Mouse (Mus musculus) spleen, postnatal 14 days (tissue): ENCODE data around the gene Lrsam1.

ENCODE experiments used
- DNase-seq, 2 experiments: peaks; one replicate each; pipeline ENCODE4 v3.0.0; 2021 to 2022; ENCODE audit warnings: low spot score in 2 of 2

Gene Lrsam1

GRCm38 (mm10) chr2:32894097-32894496 lies 67.3 kb downstream of the Lrsam1 start:
- DNase-seq, result no peak

DNA sequence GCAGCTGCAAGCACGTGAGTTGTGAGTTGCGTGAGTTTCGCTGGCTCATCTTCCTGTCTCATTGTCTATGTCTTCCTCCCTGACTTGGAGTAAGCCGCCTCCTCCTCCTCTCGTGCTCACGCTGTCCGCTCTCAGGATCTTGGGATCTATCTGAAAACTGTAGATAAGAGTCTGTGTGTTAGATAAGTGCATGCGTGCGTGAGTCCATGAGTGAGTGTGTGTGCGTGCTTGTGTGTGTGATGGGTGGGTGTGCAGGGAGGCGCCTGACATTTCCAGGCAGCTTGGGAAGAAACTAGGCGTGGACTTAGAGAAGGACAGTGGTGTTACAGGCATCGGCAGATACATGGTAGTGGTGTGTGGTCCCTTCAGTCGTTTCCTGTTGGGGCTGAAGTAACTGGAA lies 68.9 kb downstream of the Lrsam1 start:
- DNase-seq, result no peak

DNA sequence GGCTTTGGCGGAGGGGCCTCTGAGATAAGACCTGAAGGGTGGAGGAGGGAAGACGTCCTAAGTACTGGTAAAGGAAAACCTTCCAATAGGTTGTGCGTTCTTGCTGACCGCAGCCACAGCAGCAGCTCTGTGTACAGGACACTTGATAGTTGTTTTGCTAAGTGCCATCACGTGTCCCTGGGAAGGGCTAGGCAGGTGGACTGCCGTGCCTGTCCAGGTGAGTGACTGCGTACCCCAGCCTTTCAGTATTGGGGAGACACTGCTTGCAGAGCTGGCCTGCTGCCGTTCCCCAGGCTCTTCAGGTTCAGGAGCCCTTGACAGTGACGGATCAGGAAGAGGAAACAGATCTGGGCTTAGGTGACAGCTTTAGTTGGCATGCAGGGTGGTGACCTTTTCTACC lies 70.1 kb downstream of the Lrsam1 start:
- DNase-seq, result no peak

GRCm38 (mm10) chr2:32890280-32890679 lies 71.1 kb downstream of the Lrsam1 start:
- no peak for DNase-seq

- DNase-seq, result no peak
Observed at GRCm38 (mm10) chr2:32888551-32888950, 72.9 kb downstream of the Lrsam1 start.

- no peak for DNase-seq
Observed at GRCm38 (mm10) chr2:32888029-32888428, 73.4 kb downstream of the Lrsam1 start.

- DNase-seq, result no peak
Observed at GRCm38 (mm10) chr2:32884745-32885144, 76.7 kb downstream of the Lrsam1 start.

GRCm38 (mm10) chr2:32882283-32883043 lies 79.0 kb downstream of the Lrsam1 start:
- no peak for DNase-seq

DNA sequence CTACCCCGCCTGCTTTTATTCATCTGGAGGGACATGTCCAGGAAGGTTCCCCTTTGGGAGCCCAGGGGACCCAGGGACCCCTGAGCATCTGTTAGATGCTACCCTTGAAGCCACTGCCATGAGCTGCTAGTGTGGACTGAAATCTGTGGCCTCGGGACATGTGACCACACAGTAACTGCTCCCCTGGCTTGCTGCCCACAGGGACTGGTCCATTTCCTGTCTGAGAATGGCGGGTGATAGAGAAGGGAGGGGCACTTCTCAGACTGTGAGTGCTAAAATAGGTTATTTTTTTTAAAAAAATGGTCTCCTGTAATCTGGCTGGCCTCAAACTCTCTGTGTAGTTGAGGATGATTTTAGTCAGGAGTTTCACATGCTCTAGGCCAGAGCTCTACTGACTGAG lies 79.7 kb downstream of the Lrsam1 start:
- DNase-seq, result peak in 1 of 2 experiments; percentile 36

GRCm38 (mm10) chr2:32881054-32881453 lies 80.4 kb downstream of the Lrsam1 start:
- DNase-seq, result no peak

DNA sequence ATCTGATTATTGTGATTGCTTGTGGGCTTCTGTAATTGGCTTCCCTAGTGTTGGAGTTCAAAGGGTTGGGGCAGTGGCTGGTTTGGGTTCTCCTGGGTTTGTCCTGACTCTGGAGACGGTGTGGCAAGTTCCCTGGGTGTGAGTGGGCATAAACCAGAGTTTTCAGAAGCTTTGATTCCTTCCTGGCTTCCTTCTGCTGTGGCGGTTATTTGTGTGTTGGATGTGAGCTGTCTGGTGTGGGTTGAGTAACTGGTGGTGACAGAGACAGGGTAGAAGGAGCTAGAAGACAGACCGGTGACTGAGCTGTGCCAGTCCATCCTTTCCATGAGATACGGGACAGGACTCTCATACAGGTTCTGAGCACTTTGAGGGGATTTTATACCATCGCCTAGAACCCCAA lies 81.8 kb downstream of the Lrsam1 start:
- no peak for DNase-seq

- no peak for DNase-seq
Observed at GRCm38 (mm10) chr2:32878396-32878795, 83.0 kb downstream of the Lrsam1 start.

GRCm38 (mm10) chr2:32877761-32878393 lies 83.5 kb downstream of the Lrsam1 start:
- no peak for DNase-seq

GRCm38 (mm10) chr2:32877303-32877702 lies 84.1 kb downstream of the Lrsam1 start:
- no peak for DNase-seq

DNA sequence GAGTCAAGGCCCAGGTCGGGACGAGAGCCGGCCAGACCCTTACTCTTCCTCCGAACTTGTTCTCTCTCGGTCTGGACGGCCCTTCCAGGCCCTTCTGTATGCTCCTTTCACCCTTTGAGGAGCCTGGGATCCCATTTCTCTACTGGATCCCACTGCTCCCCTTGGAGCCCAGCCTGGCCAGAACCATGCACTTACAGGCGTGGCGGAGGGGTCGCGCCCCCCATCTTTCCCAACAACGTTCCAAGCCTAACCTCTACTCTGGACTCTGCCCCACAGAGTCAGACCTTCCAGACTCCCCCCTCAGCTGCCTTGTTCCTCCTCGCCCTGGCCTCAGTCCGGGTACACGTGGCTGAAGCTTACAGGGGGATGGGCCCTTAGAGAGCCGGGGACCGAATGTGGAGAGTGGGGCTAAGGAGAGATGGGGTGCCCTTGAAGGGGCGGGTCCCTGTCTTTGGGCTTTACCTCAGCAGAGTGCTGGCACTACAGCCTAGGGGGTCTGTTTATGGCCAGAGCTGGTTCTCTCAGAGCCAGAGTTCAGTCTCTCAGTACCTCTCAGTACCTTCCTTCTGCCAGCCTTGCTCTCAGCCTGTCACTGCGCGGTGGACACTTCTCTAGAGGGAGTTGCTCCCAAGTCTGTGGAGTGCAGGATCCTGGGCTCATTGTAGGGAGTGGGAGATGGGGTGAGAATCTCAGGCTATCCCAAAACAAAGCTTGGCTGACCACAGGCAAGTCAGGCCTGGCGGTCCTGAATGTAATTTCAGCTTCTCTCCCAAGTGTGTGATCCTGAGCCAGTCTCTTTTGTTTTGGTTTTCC lies 84.7 kb downstream of the Lrsam1 start:
- DNase-seq, result no peak

GRCm38 (mm10) chr2:32875675-32876489 lies 85.5 kb downstream of the Lrsam1 start, which contains the start of gene Fam129b:
Gene Fam129b, plus strand, starts transcription at chr2:32876114.
- peak; percentile 68 to 70 for DNase-seq
